Mouse (Mus musculus): ENCODE data around the gene Kmt5c. TPM values are rescaled to one million over a fixed set of nuclear protein-coding genes. Genes with fewer than 3 reads are reported as not detected.
"Not testable (repeated sequence)": the region's sequence is repeated elsewhere in the genome, so short reads cannot be mapped to it uniquely, and the experiment has no call there.

Kmt5c gene
- polyA plus RNA-seq, 2 experiments = 37.8 to 78.7 TPM

DNA sequence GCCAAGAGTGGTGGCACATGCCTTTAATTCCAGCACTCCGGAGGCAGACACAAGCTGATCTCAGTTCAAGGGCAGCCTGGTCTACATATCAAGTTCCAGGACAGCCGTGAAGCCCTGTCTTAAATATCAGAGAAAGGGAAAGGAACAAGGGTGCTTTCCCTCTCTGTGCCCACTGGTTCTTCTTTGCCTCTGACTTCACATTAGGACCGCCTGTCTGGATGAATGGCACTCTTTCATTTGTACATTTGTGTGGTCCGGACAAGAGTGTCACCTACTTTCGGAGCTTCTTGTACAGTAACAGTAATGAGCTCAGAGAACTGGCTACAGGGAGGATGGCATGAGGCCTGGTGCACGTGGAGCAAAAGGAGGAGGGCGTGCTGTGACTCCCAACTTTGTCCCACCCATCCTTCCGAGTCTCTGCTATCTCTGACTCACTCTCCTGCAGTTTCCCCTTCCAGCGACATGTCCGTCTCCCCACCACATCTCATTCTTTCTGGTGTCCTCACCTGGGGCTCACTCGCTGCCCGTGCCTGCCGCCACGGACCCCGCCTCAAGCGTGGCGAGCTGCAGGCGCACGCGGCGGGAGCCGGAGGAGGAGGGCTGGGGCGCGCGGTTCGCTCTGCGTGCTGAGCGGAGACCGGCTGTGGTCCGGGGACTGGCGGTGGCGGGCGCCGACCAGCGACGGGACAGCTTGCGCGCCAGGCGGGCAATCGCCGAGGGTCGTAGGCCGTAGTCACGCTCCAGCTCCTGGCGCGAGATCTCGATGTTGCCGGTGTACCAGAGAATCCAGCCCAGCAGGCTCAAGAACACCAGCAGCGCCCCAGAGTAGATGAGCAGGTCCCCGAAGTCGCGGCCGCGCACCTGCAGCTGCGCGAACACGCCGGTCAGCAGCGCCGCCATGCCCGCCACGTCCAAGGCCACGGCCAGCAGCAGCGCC lies 48.9 kb downstream of the Kmt5c start:
- H3K36me3 ChIP-seq (replicated peaks; ENCODE audit: control insufficient read depth, insufficient read depth, low read depth) = peaks cover 4% of the 10 kb centered on the region
- peak overlapping the region; percentile 85 for H3K4me2 ChIP-seq (ENCODE audit: low read depth)
- peak overlapping the region; percentile 84 for H3K9ac ChIP-seq (replicated peaks)
- TF ChIP-seq EP300 (IDR thresholded peaks at IDR 0.05; ENCODE audit: low read depth) (no peak), CTCF (IDR thresholded peaks at IDR 0.05; ENCODE audit: low read depth) (peak; percentile 20; the same call in 1 of the 2 replicates)
- H3K4me3 ChIP-seq (ENCODE audit: insufficient read depth in 1 of 2, low read depth in 2 of 2, low read length in 2 of 2) = peak overlapping the region; percentile 63 to 72
- ATAC-seq (ENCODE audit: insufficient read depth) (peak; percentile 48), DNase-seq (ENCODE audit: low read depth in 3 of 3, low spot score in 3 of 3) (no peak)
- peaks cover 7 to 20% of the 10 kb centered on the region in 2 experiments for H3K4me1 ChIP-seq (replicated peaks; ENCODE audit: control insufficient read depth in 2 of 2, insufficient read depth in 2 of 2, low read length in 1 of 2)
- peak overlapping the region; percentile 31 for H3K27ac ChIP-seq
- under 1% methylated on average over 64 of the region's 64 CpGs for WGBS (ENCODE audit: insufficient replicate concordance)
- H3K27me3 ChIP-seq (ENCODE audit: control insufficient read depth, insufficient read depth, low read length) = no peaks in the 10 kb centered on the region
- H3K9me3 ChIP-seq (ENCODE audit: control insufficient read depth, low read length) = no peaks in the 10 kb centered on the region

DNA sequence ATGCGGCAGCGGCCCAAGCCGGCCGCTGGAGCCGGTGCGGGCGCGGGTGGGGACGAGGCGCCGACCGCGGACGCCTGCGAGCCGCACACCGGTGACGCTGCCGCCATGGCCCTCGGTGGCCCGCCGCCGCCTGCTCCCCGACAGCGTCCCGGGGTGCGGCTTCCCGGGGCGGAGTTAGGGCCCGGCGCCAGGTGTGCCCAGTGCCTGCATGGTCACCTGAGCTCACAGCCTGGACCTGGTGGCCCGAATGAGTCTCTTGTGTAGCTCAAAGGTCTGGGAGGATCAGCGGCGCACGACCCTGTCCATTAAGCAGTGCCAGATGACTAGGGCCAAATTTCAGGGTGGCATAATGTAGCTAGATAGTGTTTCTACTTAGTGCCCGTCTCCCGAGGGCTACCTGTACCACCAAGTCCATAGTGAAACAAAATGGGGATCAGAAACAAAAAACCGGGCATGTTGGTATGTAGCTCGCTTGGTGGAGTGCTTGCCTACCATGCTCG lies 49.6 kb downstream of the Kmt5c start, which contains the start of gene Tmem238:
Tmem238 (minus strand) TSS at position 221 of the 500 bp plus-strand sequence.
- Histone ChIP-seq H3K4me2 (ENCODE audit: low read depth) (peak within 1 kb of the TSS; percentile 85), H3K4me3 (ENCODE audit: insufficient read depth in 1 of 2, low read depth in 2 of 2, low read length in 2 of 2) (peak within 1 kb of the TSS; percentile 63 to 72), H3K27me3 (ENCODE audit: control insufficient read depth, insufficient read depth, low read length) (no peaks in the 10 kb centered on the region), H3K9ac (replicated peaks) (peak within 1 kb of the TSS; percentile 84), H3K9me3 (ENCODE audit: control insufficient read depth, low read length) (no peaks in the 10 kb centered on the region), H3K27ac (peak within 1 kb of the TSS; percentile 31), H3K36me3 (replicated peaks; ENCODE audit: control insufficient read depth, insufficient read depth, low read depth) (peaks cover 11% of the 10 kb centered on the region), H3K4me1 (replicated peaks; ENCODE audit: control insufficient read depth in 2 of 2, insufficient read depth in 2 of 2, low read length in 1 of 2) (peaks cover 6 to 23% of the 10 kb centered on the region in 2 experiments)
- no peak for TF ChIP-seq EP300 (IDR thresholded peaks at IDR 0.05; ENCODE audit: low read depth)
- no peak for TF ChIP-seq CTCF (IDR thresholded peaks at IDR 0.05; ENCODE audit: low read depth)
- DNase-seq (ENCODE audit: low read depth in 3 of 3, low spot score in 3 of 3) = no peak
- WGBS (ENCODE audit: insufficient replicate concordance) = 9% methylated on average over 40 of the region's 40 CpGs
- peak; percentile 34; the same call in 1 of the 2 replicates for ATAC-seq (ENCODE audit: insufficient read depth)

DNA sequence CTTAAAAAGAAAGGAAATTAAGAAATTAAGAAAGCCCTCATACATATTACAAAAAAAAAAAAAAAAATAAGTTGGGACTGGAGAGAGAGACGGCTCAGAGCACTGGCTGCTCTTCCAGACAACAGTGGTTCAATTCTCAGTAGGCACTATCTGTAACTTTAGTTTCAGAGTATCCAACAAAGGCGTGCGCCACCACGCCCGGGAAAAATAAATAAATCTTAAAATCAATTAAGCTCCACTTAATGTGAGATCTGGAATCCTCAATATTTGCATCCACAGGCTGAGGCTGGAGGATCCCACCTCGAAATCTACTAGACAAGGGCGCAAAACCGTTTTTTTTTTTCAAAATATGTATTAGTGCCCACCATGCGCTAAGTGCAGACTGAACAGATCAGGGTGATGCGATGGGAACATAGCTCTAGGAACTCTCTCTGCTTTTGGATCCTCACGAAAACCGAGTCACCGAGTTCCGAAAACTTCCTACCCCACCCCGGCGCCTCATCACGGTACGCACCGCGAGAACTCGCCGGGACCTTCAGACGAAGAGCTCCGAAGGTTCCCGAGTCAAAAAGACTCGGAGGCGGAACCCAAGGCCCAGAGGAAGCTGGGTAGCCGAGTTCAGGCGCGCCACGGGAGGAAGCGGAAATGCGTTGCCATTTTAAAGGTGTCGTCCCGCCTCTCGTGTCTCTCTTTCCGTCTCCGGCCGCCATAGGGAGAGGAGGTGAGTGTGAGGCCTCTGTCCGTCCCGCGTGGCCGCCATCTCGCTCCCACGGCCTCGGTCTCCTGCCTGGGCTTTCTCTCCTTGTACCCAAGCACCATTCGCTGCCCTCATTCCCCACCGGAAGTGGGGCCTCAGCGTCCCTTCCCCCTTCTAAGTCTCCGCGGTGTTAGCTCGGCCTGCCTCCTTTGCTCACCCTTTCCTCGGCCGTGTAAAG lies 52.6 kb downstream of the Kmt5c start, which contains the start of gene Rpl28:
Rpl28 (plus strand) TSS at position 597 of the 935 bp plus-strand sequence.
- Histone ChIP-seq H3K27me3 (ENCODE audit: control insufficient read depth, insufficient read depth, low read length) (no peaks in the 10 kb centered on the region), H3K4me2 (ENCODE audit: low read depth) (peak within 1 kb of the TSS; percentile 97), H3K9ac (replicated peaks) (peak within 1 kb of the TSS; percentile 98), H3K9me3 (ENCODE audit: control insufficient read depth, low read length) (no peaks in the 10 kb centered on the region), H3K36me3 (replicated peaks; ENCODE audit: control insufficient read depth, insufficient read depth, low read depth) (peaks cover 38% of the 10 kb centered on the region), H3K27ac (peak within 1 kb of the TSS; percentile 98), H3K4me1 (replicated peaks; ENCODE audit: control insufficient read depth in 2 of 2, insufficient read depth in 2 of 2, low read length in 1 of 2) (peaks cover 8 to 23% of the 10 kb centered on the region in 2 experiments), H3K4me3 (ENCODE audit: insufficient read depth in 1 of 2, low read depth in 2 of 2, low read length in 2 of 2) (peak within 1 kb of the TSS; percentile 87 to 92)
- ATAC-seq (ENCODE audit: insufficient read depth) = peak; percentile 84
- peak; percentile 94 to 98 (median 94) for DNase-seq (ENCODE audit: low read depth in 3 of 3, low spot score in 3 of 3)
- TF ChIP-seq CTCF (IDR thresholded peaks at IDR 0.05; ENCODE audit: low read depth) (no peak; the same call in 1 of the 2 replicates), EP300 (IDR thresholded peaks at IDR 0.05; ENCODE audit: low read depth) (no peak)
- WGBS (ENCODE audit: insufficient replicate concordance) = 1% methylated on average over 54 of the region's 54 CpGs

DNA sequence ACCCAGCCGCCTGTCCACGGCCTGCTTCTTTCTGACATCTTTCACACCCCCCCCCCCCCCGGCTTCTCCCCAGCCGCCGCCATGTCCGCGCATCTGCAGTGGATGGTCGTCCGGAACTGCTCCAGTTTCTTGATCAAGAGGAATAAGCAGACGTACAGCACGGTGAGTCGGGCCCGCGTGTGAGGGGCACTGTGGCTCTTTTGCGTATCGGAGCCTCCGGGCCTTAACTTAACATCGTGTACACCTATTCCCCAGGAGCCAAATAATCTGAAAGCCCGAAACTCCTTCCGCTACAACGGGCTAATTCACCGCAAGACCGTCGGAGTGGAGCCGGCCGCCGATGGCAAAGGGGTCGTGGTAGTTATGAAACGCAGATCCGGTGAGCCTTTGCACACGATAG lies 53.3 kb downstream of the Kmt5c start:
- Histone ChIP-seq H3K4me2 (ENCODE audit: low read depth) (peak overlapping the region; percentile 97), H3K9ac (replicated peaks) (peak overlapping the region; percentile 98), H3K4me1 (replicated peaks; ENCODE audit: control insufficient read depth in 2 of 2, insufficient read depth in 2 of 2, low read length in 1 of 2) (peaks cover 7 to 21% of the 10 kb centered on the region in 2 experiments), H3K36me3 (replicated peaks; ENCODE audit: control insufficient read depth, insufficient read depth, low read depth) (peaks cover 40% of the 10 kb centered on the region), H3K4me3 (ENCODE audit: insufficient read depth in 1 of 2, low read depth in 2 of 2, low read length in 2 of 2) (peak overlapping the region; percentile 87 to 92), H3K27ac (peak overlapping the region; percentile 98)
- H3K27me3 ChIP-seq (ENCODE audit: control insufficient read depth, insufficient read depth, low read length); H3K9me3 ChIP-seq (ENCODE audit: control insufficient read depth, low read length); DNase-seq (ENCODE audit: low read depth in 3 of 3, low spot score in 3 of 3): not testable (repeated sequence)
- peak; percentile 5; the same call in 1 of the 2 replicates for ATAC-seq (ENCODE audit: insufficient read depth)
- 1% methylated on average over 31 of the region's 31 CpGs for WGBS (ENCODE audit: insufficient replicate concordance)

All from liver, embryonic 14.5 days (tissue).